Mouse (Mus musculus) heart, embryonic 14.5 days (tissue): ENCODE results near the gene Slc35d3. TPM values are rescaled to one million over a fixed set of nuclear protein-coding genes. Genes with fewer than 3 reads are reported as not detected.

Experiments used
- ATAC-seq: fragments of 200-750 bp; cut with Nextera tagmentation; 2 replicates; pipeline ENCODE4 v1.8.0; 2017; ENCODE audit warnings: low read depth, moderate TSS enrichment; ENCODE audit not compliant: insufficient number of reproducible peaks, insufficient read depth, low FRiP score
- H3K27ac ChIP-seq, 2 experiments: fragments of 200-500 bp in 1 of 2; fragments of 300-500 bp in 1 of 2; sonication (generic) in 1 of 2; replicated peaks in 1 of 2; 2 replicates each; pipeline ENCODE4 v1.5.1; 2012 to 2014; ENCODE audit warnings: low read depth in 2 of 2, low read length in 2 of 2, control low read depth in 1 of 2, mild to moderate bottlenecking in 1 of 2, mixed read lengths in 1 of 2; ENCODE audit not compliant: control insufficient read depth in 1 of 2, insufficient read depth in 1 of 2
- H3K27me3 ChIP-seq: fragments of 300-500 bp; sonication (generic); 2 replicates; pipeline ENCODE4 v1.6.1; 2014; ENCODE audit warnings: mild to moderate bottlenecking, low read length, control low read depth; ENCODE audit not compliant: control insufficient read depth, insufficient read depth
- H3K36me3 ChIP-seq: fragments of 300-500 bp; sonication (generic); 2 replicates; pipeline ENCODE4 v1.6.1; 2014; ENCODE audit warnings: mild to moderate bottlenecking, control low read depth, low read length, mixed read lengths; ENCODE audit not compliant: control insufficient read depth, insufficient read depth
- H3K4me1 ChIP-seq, 2 experiments: fragments of 200-500 bp in 1 of 2; fragments of 300-500 bp in 1 of 2; sonication (generic) in 1 of 2; 2 replicates each; pipeline ENCODE4 v1.6.1; 2012 to 2014; ENCODE audit warnings: low read length in 2 of 2, control low read depth in 1 of 2, mixed read lengths in 1 of 2; ENCODE audit not compliant: control insufficient read depth in 2 of 2, insufficient read depth in 2 of 2
- H3K4me2 ChIP-seq: fragments of 300-500 bp; sonication (generic); 2 replicates; pipeline ENCODE4 v1.6.1; 2014; ENCODE audit warnings: mild to moderate bottlenecking, low read length
- H3K4me3 ChIP-seq, 2 experiments: fragments of 200-500 bp in 1 of 2; fragments of 300-500 bp in 1 of 2; sonication (generic) in 1 of 2; 2 replicates each; pipeline ENCODE4 v1.5.1; 2012 to 2014; ENCODE audit warnings: low read length in 2 of 2, mild to moderate bottlenecking in 2 of 2, control low read depth in 1 of 2, low read depth in 1 of 2, moderate library complexity in 1 of 2; ENCODE audit not compliant: control insufficient read depth in 1 of 2, insufficient read depth in 1 of 2
- H3K9ac ChIP-seq: fragments of 300-500 bp; sonication (generic); 2 replicates; pipeline ENCODE4 v1.6.1; 2014; ENCODE audit warnings: mild to moderate bottlenecking, low read length
- H3K9me3 ChIP-seq: fragments of 300-500 bp; sonication (generic); 2 replicates; pipeline ENCODE4 v1.6.1; 2016; ENCODE audit warnings: low read length, control low read depth; ENCODE audit not compliant: control insufficient read depth
- WGBS: fragments of 180-500 bp; shearing (Covaris S2); extraction: QIAGEN DNeasy Blood & Tissue Kit; methylation state at CpG from one replicate; pipeline ENCODE4 v1.1.7; 2014; 5-methylcytosine and 5-hydroxymethylcytosine counted together
- polyA plus RNA-seq: library from polyadenylated mRNA; unstranded; fragments of >200 nt; fragmentation: Nextera tagmentation; extraction: Ambion mirVana; gene quantifications from 2 replicates; pipeline ENCODE4 v1.2.1, GENCODE M21; 2014

Gene Slc35d3
- polyA plus RNA-seq, 1 experiment from 2014 or later, result 0.77 TPM

- no peak for ATAC-seq
- Histone ChIP-seq H3K9me3 (no peaks in the 10 kb centered on the region), H3K36me3 (0 out of 2 replicates have a peak, but pooled peaks cover 4% of the 10 kb centered on the region), H3K4me3 (no peak overlapping the region), H3K4me1 (no peaks in the 10 kb centered on the region), H3K4me2 (no peak overlapping the region), H3K27me3 (no peaks in the 10 kb centered on the region), H3K27ac (no peak overlapping the region), H3K9ac (no peak overlapping the region)
- 62% methylated on average over 3 of the region's 3 CpGs for WGBS
Measured at GRCm38 (mm10) chr10:19880437-19880836, 29.2 kb upstream of the Slc35d3 start.

GRCm38 (mm10) chr10:19879161-19879560 is 27.9 kb upstream of the Slc35d3 start:
- WGBS, result 63% methylated on average over 6 of the region's 6 CpGs
- Histone ChIP-seq H3K4me2 (no peak overlapping the region), H3K9ac (no peak overlapping the region), H3K4me1 (no peaks in the 10 kb centered on the region), H3K27me3 (no peaks in the 10 kb centered on the region), H3K4me3 (no peak overlapping the region), H3K36me3 (no peaks in the 10 kb centered on the region), H3K9me3 (no peaks in the 10 kb centered on the region), H3K27ac (no peak overlapping the region)
- no peak for ATAC-seq

- ATAC-seq, result no peak
- Histone ChIP-seq H3K9ac (no peak overlapping the region), H3K4me3 (no peak overlapping the region), H3K27ac (no peak overlapping the region), H3K4me1 (no peaks in the 10 kb centered on the region), H3K4me2 (no peak overlapping the region), H3K36me3 (no peaks in the 10 kb centered on the region), H3K9me3 (no peaks in the 10 kb centered on the region), H3K27me3 (no peaks in the 10 kb centered on the region)
- 81% methylated on average over 9 of the region's 9 CpGs for WGBS
Measured at GRCm38 (mm10) chr10:19877679-19878078, 26.4 kb upstream of the Slc35d3 start.

GRCm38 (mm10) chr10:19877257-19877656 is 26.0 kb upstream of the Slc35d3 start:
- WGBS, result 89% methylated on average over 8 of the region's 8 CpGs
- no peaks in the 10 kb centered on the region for H3K36me3 ChIP-seq
- H3K27ac ChIP-seq, result no peak overlapping the region
- no peak overlapping the region for H3K4me2 ChIP-seq
- H3K9me3 ChIP-seq, result no peaks in the 10 kb centered on the region
- H3K4me1 ChIP-seq, result no peaks in the 10 kb centered on the region; a peak in 1 of 4 replicates
- no peaks in the 10 kb centered on the region for H3K27me3 ChIP-seq
- no peak overlapping the region for H3K9ac ChIP-seq
- no peak overlapping the region for H3K4me3 ChIP-seq
- ATAC-seq, result no peak

- Histone ChIP-seq H3K4me1 (no peaks in the 10 kb centered on the region; a peak in 1 of 4 replicates), H3K9me3 (no peaks in the 10 kb centered on the region), H3K27ac (no peak overlapping the region), H3K4me2 (no peak overlapping the region), H3K9ac (no peak overlapping the region), H3K36me3 (no peaks in the 10 kb centered on the region), H3K4me3 (no peak overlapping the region), H3K27me3 (no peaks in the 10 kb centered on the region)
- WGBS, result 72% methylated on average over 7 of the region's 7 CpGs
- ATAC-seq, result no peak
Measured at GRCm38 (mm10) chr10:19876669-19877068, 25.4 kb upstream of the Slc35d3 start.

GRCm38 (mm10) chr10:19875346-19875745 is 24.1 kb upstream of the Slc35d3 start:
- ATAC-seq, result no peak
- 85% methylated on average over 5 of the region's 5 CpGs for WGBS
- Histone ChIP-seq H3K36me3 (no peaks in the 10 kb centered on the region), H3K9me3 (no peaks in the 10 kb centered on the region), H3K27ac (no peak overlapping the region), H3K4me3 (no peak overlapping the region), H3K9ac (no peak overlapping the region), H3K4me2 (no peak overlapping the region), H3K4me1 (no peaks in the 10 kb centered on the region; a peak in 1 of 4 replicates), H3K27me3 (no peaks in the 10 kb centered on the region)

- Histone ChIP-seq H3K4me1 (peaks cover 3 to 13% of the 10 kb centered on the region in 2 experiments; a peak in 1 of 4 replicates), H3K4me2 (no peak overlapping the region), H3K9me3 (no peaks in the 10 kb centered on the region), H3K9ac (no peak overlapping the region), H3K27me3 (peaks cover 39% of the 10 kb centered on the region), H3K4me3 (no peak overlapping the region), H3K36me3 (0 out of 2 replicates have a peak, but pooled peaks cover 2% of the 10 kb centered on the region), H3K27ac (no peak overlapping the region)
- WGBS, result 84% methylated on average over 7 of the region's 7 CpGs
- no peak for ATAC-seq
Measured at GRCm38 (mm10) chr10:19855597-19856306, 4.5 kb upstream of the Slc35d3 start.

GRCm38 (mm10) chr10:19853609-19854008 is 2.4 kb upstream of the Slc35d3 start:
- no peak overlapping the region for H3K27ac ChIP-seq
- 53% methylated on average over 2 of the region's 2 CpGs for WGBS
- no peak overlapping the region for H3K4me2 ChIP-seq
- peaks cover 58% of the 10 kb centered on the region for H3K27me3 ChIP-seq
- no peak overlapping the region for H3K4me3 ChIP-seq
- no peak overlapping the region for H3K9ac ChIP-seq
- no peaks in the 10 kb centered on the region for H3K36me3 ChIP-seq
- H3K4me1 ChIP-seq, result peaks cover 7 to 21% of the 10 kb centered on the region in 2 experiments; a peak in 2 of 4 replicates
- ATAC-seq, result no peak
- H3K9me3 ChIP-seq, result no peaks in the 10 kb centered on the region
